Mouse (Mus musculus): Measurements from ENCODE around the gene Fyco1.
"Not testable (repeated sequence)": the region's sequence is repeated elsewhere in the genome, so short reads cannot be mapped to it uniquely, and the experiment has no call there.

Fyco1 gene

DNA sequence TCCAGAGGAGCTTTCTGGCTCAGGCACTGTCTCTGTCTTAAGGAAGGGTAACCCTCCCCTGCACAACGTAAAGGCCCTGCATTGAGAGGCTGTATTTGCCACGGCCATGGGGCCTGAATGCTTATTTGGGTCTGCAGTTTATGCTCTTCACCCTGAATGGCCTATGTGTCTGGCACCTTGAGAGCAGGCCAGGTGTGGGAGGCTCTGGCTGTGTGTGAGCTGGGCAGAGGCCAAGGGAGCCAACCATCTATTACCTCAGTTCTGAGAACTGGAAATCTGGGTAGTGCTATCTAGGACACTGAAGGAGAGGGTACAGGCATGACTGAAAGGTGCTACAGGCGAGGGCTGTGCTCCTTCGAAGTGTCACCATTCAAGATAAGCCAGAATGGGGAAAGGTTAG is 36.9 kb downstream of the Fyco1 start:
- no peak for DNase-seq (ENCODE audit: low spot score)

DNA sequence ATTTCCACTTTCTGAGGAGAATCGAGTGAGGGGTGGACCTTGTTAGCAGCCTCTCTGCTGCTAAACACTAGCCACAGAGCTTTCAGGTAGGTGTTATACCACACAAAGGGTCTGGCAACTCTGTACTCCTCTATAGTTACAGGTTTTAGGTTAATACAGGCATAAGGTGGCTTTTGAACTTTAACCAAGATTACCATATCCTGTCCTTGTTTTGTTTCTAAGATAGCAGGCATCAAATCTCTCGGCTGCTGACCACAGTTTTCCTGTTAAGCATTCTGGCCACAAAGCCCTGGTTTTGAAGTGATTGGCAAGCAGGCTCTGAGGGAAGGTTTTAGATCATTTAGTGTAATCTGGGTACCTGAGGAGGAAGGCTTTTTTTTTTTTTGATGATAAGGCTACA is 37.4 kb downstream of the Fyco1 start:
- DNase-seq (ENCODE audit: low spot score): no peak

DNA sequence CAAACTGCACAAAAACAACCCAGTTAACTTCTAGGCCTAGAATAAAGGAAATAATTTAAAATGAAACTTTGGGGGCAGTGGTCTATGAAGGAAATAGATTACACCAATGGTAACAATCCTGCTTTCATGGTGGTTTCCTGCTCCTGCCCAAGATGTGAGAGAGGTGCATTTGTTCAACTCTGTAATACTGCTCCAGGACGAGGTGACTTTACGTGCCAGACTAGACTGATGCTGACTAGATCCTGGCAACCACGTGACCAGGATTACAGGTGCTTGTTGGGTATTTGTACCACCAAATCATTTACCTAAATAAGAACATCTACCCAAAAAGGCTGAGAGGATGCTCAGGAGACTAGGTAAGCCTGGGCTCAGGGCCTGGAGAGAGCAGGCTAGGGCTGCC is 39.9 kb downstream of the Fyco1 start:
- DNase-seq (ENCODE audit: low spot score): no peak

DNA sequence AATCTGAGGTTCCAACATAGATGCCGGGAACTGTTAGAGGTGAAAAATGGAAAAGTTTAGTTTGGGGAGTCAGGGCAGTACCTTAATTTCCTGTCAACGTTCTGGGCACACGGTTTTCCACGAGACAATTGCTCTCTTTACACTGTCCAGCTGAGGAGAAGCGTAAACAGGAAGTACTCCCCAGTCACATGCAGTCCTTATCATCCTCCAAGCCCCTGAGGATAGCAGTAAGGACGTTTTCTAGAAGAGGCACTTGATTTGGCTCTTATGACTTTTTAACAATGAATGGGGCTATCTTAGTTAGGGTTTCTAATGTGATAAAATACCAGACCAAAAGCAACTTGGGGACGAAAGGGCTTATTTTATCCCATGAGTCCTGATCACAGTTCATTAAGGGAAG is 43.1 kb downstream of the Fyco1 start:
- no peak for DNase-seq (ENCODE audit: low spot score)

GRCm38 (mm10) chr9:123806267-123806666 is 45.4 kb downstream of the Fyco1 start, which contains the start of gene Cxcr6:
Gene Cxcr6 (plus strand): TSS chr9:123806475.
- DNase-seq (ENCODE audit: low spot score): no peak

GRCm38 (mm10) chr9:123805241-123805640 is 46.5 kb downstream of the Fyco1 start:
- no peak for DNase-seq (ENCODE audit: low spot score)

GRCm38 (mm10) chr9:123802896-123803295 is 48.8 kb downstream of the Fyco1 start:
- no peak for DNase-seq (ENCODE audit: low spot score)

DNA sequence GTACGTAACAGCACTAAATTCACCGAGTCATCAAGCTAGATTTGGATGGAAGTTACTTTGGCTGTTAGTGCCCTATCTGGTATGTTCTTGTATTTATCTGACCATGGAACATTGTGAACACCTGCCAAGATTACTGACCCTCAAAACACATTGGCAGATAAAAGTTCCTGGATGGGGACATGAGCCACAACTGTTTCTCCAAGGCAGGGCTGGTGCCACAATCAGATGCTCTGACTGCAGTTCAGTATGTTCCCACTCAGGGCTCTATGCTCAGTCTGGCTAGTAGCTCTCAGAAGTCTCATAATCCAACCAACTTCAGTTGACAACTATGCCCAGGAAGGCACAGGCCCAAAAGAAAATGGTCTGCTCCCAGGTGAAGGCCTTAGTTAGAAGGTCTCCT is 49.3 kb downstream of the Fyco1 start:
- no peak for DNase-seq (ENCODE audit: low spot score)

- DNase-seq (ENCODE audit: low spot score): no peak
These were observed 50.2 kb downstream of the Fyco1 start for GRCm38 (mm10) chr9:123801527-123801926.

DNA sequence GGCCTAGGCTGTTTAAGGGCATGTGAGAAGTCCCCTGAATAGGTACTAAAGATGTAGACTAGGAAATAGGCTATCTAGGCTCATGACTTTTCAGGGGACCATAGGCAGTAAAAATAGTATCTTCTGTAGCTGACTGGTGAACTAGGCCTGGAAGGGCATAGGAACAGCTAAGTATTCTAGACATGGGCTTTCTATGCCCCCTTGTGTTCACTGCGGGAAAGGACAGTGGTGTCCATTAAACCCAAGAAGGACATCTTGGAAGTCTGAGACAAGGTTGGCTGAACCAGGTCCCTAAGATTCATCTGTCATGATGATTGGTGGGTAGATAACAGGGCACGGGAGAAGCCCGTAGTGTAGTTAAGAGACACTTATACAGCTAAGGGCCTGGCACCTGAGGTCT is 55.5 kb downstream of the Fyco1 start:
- DNase-seq (ENCODE audit: low spot score): peak; percentile 59

DNA sequence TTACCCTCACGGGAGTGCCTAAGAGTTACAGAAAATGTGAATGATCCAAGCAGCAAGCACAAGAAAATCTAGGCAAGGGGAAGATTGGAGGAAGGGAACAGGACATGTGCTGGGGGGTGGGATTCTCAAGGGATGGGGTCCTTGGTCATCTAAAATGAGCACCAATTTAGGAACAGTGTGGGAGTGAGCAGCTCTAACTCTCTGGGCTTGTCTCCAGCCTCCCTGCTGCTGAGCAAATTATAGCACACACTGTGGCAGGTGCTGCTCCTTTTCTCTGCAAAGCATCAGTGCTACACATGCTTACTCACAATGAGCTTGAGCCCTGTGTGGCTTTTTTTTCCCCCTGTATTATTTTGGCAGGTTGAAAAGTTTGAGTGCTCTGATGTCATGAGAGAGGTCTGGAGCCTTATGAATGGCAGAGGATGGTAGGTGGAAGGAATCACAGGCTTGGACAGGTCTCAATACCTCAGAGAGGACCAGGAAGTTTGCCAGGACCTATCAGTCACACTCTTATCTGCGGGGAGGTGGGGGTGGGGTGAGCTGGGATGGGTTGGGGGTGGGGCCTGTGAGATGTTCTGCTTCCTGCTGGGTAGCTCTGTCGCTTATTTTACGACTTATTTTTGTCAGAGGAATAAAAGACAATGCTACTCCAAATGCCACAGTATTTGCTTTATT is 62.7 kb downstream of the Fyco1 start:
- DNase-seq (ENCODE audit: low spot score): no peak

GRCm38 (mm10) chr9:123773299-123773698 is 78.4 kb downstream of the Fyco1 start:
- not testable (repeated sequence) for DNase-seq (ENCODE audit: low spot score)

GRCm38 (mm10) chr9:123769532-123769931 is 82.2 kb downstream of the Fyco1 start:
- DNase-seq (ENCODE audit: low spot score): no peak

- no peak for DNase-seq (ENCODE audit: low spot score)
These were observed 83.3 kb downstream of the Fyco1 start for GRCm38 (mm10) chr9:123768443-123768842.

DNA sequence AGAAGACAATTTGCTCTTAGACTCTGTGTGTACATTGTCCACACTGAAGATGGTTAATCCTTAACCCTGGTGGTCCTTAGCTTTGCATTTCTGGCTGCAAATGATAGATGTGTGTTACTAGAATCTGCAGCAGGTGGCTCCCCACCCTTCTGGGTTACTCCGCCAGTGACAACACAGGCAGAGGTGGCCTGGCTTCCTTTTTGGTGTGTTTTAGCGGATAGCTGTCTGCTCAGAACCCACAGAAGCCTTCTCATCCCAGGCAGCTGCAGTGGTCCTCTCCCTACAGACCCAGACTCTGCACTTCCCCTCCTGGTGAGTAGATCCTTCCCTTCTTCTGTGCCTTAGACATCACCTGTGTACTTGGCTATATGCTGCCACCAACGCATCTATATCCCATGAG is 84.7 kb downstream of the Fyco1 start:
- DNase-seq (ENCODE audit: low spot score): no peak

- DNase-seq (ENCODE audit: low spot score): no peak
These were observed 87.9 kb downstream of the Fyco1 start for GRCm38 (mm10) chr9:123763771-123764170.

- DNase-seq (ENCODE audit: low spot score): no peak
These were observed 88.8 kb downstream of the Fyco1 start for GRCm38 (mm10) chr9:123762886-123763285.

DNA sequence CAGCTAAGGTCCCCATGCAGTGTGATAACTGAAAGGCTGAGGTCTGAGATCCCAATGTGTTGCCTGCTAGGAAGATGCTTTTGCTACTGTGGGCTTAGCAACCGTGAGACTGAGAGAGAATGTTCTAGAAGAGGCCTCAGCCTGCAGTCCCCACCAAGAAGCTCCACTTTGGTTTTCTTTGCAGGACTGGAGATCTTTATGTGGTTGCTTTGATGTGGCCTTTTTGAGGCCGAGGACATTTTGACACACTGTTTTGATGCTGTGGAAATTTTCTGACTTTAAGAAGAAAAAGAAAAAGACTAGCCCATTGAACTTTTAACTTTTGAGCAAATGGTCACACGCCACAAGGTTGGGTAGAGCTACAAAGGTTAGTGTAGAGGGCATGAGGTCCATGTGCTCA is 90.9 kb downstream of the Fyco1 start:
- no peak for DNase-seq (ENCODE audit: low spot score)

DNA sequence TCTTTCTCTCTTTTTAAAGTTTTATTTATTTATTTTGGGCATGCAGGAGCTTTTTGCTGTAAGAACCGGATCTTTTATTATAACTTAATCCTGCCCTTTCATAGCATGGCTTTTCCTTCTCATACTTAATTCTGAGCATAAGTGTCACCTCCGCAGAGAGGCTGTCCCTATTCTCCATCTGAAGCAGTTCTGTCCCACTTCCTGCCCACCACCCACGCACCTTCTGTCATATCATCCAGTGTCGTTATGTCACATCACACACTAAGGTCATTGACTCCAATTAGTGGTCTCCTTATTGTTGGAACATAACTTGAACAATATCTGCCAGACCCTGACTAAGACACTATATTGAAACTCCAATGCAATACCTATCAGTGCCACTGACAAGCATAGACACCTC is 93.1 kb downstream of the Fyco1 start:
- no peak for DNase-seq (ENCODE audit: low spot score)

- DNase-seq (ENCODE audit: low spot score): no peak
These were observed 93.5 kb downstream of the Fyco1 start for GRCm38 (mm10) chr9:123758156-123758555.

DNA sequence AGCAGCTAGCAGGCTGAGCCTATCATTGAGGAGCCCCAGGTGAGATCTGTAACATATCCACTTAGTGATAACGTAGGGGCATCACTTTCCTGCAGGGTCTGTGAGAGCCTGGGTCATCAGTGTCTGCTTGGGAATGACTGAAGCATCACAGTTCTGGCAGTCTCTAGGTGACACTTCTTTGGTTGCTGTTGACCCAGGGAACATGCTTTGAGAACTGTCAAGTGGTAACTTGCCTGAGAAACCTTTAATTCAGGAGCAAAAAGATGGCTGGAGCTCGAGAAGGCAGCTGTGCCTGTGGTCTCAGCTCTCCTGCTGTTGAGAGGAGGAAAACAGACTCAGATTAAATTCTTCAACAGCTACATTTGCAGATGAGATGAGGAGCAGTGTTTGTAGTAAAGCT is 94.4 kb downstream of the Fyco1 start:
- DNase-seq (ENCODE audit: low spot score): no peak

- DNase-seq (ENCODE audit: low spot score): no peak
These were observed 94.9 kb downstream of the Fyco1 start for GRCm38 (mm10) chr9:123756752-123757151.

- no peak for DNase-seq (ENCODE audit: low spot score)
These were observed 97.4 kb downstream of the Fyco1 start for GRCm38 (mm10) chr9:123754333-123754732.

GRCm38 (mm10) chr9:123749687-123750086 is 102.0 kb downstream of the Fyco1 start:
- not testable (repeated sequence) for DNase-seq (ENCODE audit: low spot score)

Data from adipocyte (in vitro differentiated cells).